Comparison of ENCODE assay signal across 21 mouse cellular contexts in genomic region chr16:48355716-48356115, GRCm38 (mm10). TPM values are rescaled to one million over a fixed set of nuclear protein-coding genes. Genes with fewer than 3 reads are reported as not detected.
"Had no signal": no experiment of that assay in that cellular context is flagged by ENCODE, and none has a peak within 500 bp of the region (broad histone marks: within the 10 kb centered on the region; RNA-seq: fewer than 3 reads in every experiment).

No protein-coding gene starts in this region.

- H3K4me3 ChIP-seq: lung, embryonic 15.5 days; megakaryocyte, embryonic 14.5 days; midbrain, embryonic 13.5 days; midbrain, embryonic 15.5 days; neural tube, embryonic 12.5 days; stomach, embryonic 15.5 days had no signal

- DNase-seq: liver, postnatal 0 days; lung, adult 2 months; right cerebral cortex, postnatal 14 days; thymus, adult 2 months; thymus, postnatal 25 days had no signal

- H3K27ac ChIP-seq: lung, embryonic 15.5 days; macrophage; midbrain, embryonic 13.5 days; midbrain, embryonic 15.5 days; neural tube, embryonic 12.5 days; stomach, embryonic 15.5 days; stomach, postnatal 0 days had no signal

- H3K9me3 ChIP-seq: lung, embryonic 15.5 days; neural tube, embryonic 12.5 days; stomach, embryonic 15.5 days had no signal

- H3K4me1 ChIP-seq: lung, embryonic 15.5 days; megakaryocyte, embryonic 14.5 days; midbrain, embryonic 13.5 days; midbrain, embryonic 15.5 days; neural tube, embryonic 12.5 days; stomach, embryonic 15.5 days had no signal

- H3K27me3 ChIP-seq: lung, embryonic 15.5 days; megakaryocyte, embryonic 14.5 days; midbrain, embryonic 13.5 days; midbrain, embryonic 15.5 days; neural tube, embryonic 12.5 days; stomach, embryonic 15.5 days had no signal

- H3K36me3 ChIP-seq: lung, embryonic 15.5 days; midbrain, embryonic 13.5 days; midbrain, embryonic 15.5 days; neural tube, embryonic 12.5 days; stomach, embryonic 15.5 days had no signal

RNA-seq across cellular contexts. Expression of gene Dppa2, which starts 52.0 kb away (rescaled TPM):
- total RNA-seq: megakaryocyte progenitor cell, adult 5-6 weeks; midbrain, postnatal 0 days; monocyte, adult 5-6 weeks; neutrophil, adult 5-6 weeks had no signal
- polyA plus RNA-seq: liver, postnatal 0 days; lung, adult 2 months; macrophage; midbrain, embryonic 11.5 days; midbrain, embryonic 13.5 days; midbrain, embryonic 15.5 days; midbrain, postnatal 0 days; neural tube, embryonic 12.5 days; neural tube, embryonic 14.5 days; stomach, embryonic 15.5 days; stomach, postnatal 0 days; testis, adult 2 months; thymus, adult 2 months had no signal

RNA-seq across cellular contexts. Expression of gene Gm5485, which starts 56.5 kb away (rescaled TPM):
- total RNA-seq: megakaryocyte progenitor cell, adult 5-6 weeks; midbrain, postnatal 0 days; monocyte, adult 5-6 weeks; neutrophil, adult 5-6 weeks had no signal
- polyA plus RNA-seq: liver, postnatal 0 days; lung, adult 2 months; lung, embryonic 15.5 days; macrophage; midbrain, embryonic 11.5 days; midbrain, embryonic 13.5 days; midbrain, embryonic 15.5 days; midbrain, postnatal 0 days; neural tube, embryonic 12.5 days; neural tube, embryonic 14.5 days; spleen, adult 2 months; testis, adult 2 months; thymus, adult 2 months had no signal
